ENCODE assay signal across 8 mouse cellular contexts in the genomic region with DNA sequence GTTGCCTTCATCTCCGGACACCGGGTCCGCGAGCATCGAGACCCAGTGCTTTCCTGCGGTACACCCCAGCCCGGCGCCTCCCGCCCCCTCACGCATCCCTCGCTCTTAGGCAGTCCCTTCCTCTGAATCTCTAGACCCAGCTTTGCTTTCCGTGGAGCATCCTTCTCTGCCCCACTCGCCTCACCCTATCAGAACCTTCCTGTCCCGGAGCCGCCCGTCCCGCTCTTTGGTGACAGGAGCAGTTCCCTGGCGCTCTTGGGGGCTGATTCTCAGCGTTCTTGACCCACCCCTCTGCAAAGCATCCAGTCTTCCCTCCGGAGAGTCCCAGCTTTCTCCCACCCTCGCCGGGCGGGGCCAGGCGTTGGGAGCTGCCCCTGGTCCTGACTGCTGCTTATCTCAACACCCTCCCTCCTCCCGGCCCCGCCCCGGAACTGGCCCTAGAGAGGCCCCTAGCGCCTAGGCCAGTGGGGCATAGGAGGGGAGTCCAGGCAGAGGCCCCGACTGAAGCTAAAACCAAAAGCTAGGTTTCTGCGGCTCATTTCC. TPM values are rescaled to one million over a fixed set of nuclear protein-coding genes. Genes with fewer than 3 reads are reported as not detected.
DNase-seq lines count a peak whose midpoint lies in the region; ATAC-seq and TF ChIP-seq lines count a peak whose summit lies in the region.

No protein-coding gene starts in this region.

- no peaks in the 10 kb centered on the region for H3K9me3 ChIP-seq in forebrain, embryonic 10.5 days
- no peaks in the 10 kb centered on the region for H3K9me3 ChIP-seq in heart, postnatal 0 days (replicated peaks; ENCODE audit: control insufficient read depth, low read length)
- no peaks in the 10 kb centered on the region for H3K9me3 ChIP-seq in lung, embryonic 15.5 days

- peak overlapping the region; percentile 88 for H3K4me3 ChIP-seq in forebrain, embryonic 10.5 days
- peak overlapping the region; percentile 62 for H3K4me3 ChIP-seq in heart, postnatal 0 days (ENCODE audit: low read depth, low read length)
- H3K4me3 ChIP-seq in lung, embryonic 15.5 days: peak overlapping the region; percentile 66

- in situ Hi-C loops in Patski (cut with MboI; ENCODE audit: low pct_unique_long_range_greater_than_20kb): loop anchor here (10.0 kb wide), 2 partner anchors 63 to 123 kb away; partner anchors contain the start of gene Rec8

- DNase-seq in Patski (ENCODE audit: low read depth, low spot score): no peak
- peak; percentile 66 for DNase-seq in c-Kit-positive CD71-positive TER-119-negative erythroid progenitor cells, embryonic 14.5 days (ENCODE audit: low read depth)
- DNase-seq in forebrain, embryonic 10.5 days (ENCODE audit: extremely low spot score, low spot score): peak; percentile 82
- DNase-seq in heart, postnatal 0 days (ENCODE audit: low spot score): peak; percentile 46
- peak; percentile 78 to 83 for DNase-seq in kidney, postnatal 4 days
- peak; percentile 31 for DNase-seq in ovary, postnatal 14 days (ENCODE audit: low spot score)
- DNase-seq in yolk sac, embryonic 10.5 days (ENCODE audit: low spot score): peak; percentile 85

- H3K9ac ChIP-seq in heart, postnatal 0 days (replicated peaks; ENCODE audit: low read depth, low read length): peak overlapping the region; percentile 56
- peak overlapping the region; percentile 47 for H3K9ac ChIP-seq in lung, embryonic 15.5 days

- peak overlapping the region; percentile 92 for H3K27ac ChIP-seq in forebrain, embryonic 10.5 days
- H3K27ac ChIP-seq in heart, postnatal 0 days (ENCODE audit: low read depth): no peak overlapping the region
- H3K27ac ChIP-seq in lung, embryonic 15.5 days: peak overlapping the region; percentile 43; the same call in 1 of the 2 replicates

- POLR2A ChIA-PET in Patski (lab: Charles Lee): interaction anchor here (0.5 to 1.7 kb wide), 2 partner anchors 12 to 181 kb away, joined by 3 to 5 read pairs; no protein-coding TSS in a partner anchor

- no peaks in the 10 kb centered on the region for H3K27me3 ChIP-seq in Patski
- H3K27me3 ChIP-seq in forebrain, embryonic 10.5 days (ENCODE audit: poor library complexity, severe bottlenecking): peaks cover 11% of the 10 kb centered on the region; the same call in 1 of the 2 replicates
- peaks cover 4% of the 10 kb centered on the region; the same call in 1 of the 2 replicates for H3K27me3 ChIP-seq in heart, postnatal 0 days (ENCODE audit: control insufficient read depth, insufficient read depth, low read length)
- H3K27me3 ChIP-seq in lung, embryonic 15.5 days: no peaks in the 10 kb centered on the region

- peaks cover 49% of the 10 kb centered on the region for H3K36me3 ChIP-seq in forebrain, embryonic 10.5 days (replicated peaks)
- peaks cover 12% of the 10 kb centered on the region; the same call in 1 of the 2 replicates for H3K36me3 ChIP-seq in heart, postnatal 0 days (replicated peaks; ENCODE audit: control insufficient read depth, insufficient read depth, low read length)
- peaks cover 8% of the 10 kb centered on the region; the same call in 1 of the 2 replicates for H3K36me3 ChIP-seq in lung, embryonic 15.5 days

- TF ChIP-seq CTCF in Patski (IDR thresholded peaks at IDR 0.05): no peak
- TF ChIP-seq CTCF in heart, postnatal 0 days (IDR thresholded peaks at IDR 0.05; ENCODE audit: low read depth): no peak

- under 1% methylated on average over 30 of the region's 30 CpGs for WGBS in forebrain, embryonic 10.5 days
- under 1% methylated on average over 30 of the region's 30 CpGs for WGBS in heart, postnatal 0 days
- under 1% methylated on average over 30 of the region's 30 CpGs for WGBS in lung, embryonic 15.5 days

- no peak for TF ChIP-seq EP300 in heart, postnatal 0 days (IDR thresholded peaks at IDR 0.05; ENCODE audit: low read depth)

- CTCF ChIA-PET in Patski (lab: Charles Lee): interaction anchor here (0.9 to 2.3 kb wide), 3 partner anchors 12 to 63 kb away, joined by 3 to 15 read pairs (median 4); partner anchors contain the start of gene Dhrs4

- H3K4me2 ChIP-seq in heart, postnatal 0 days (ENCODE audit: low read depth, low read length): peak overlapping the region; percentile 91
- H3K4me2 ChIP-seq in lung, embryonic 15.5 days: peak overlapping the region; percentile 94

- H3K4me1 ChIP-seq in forebrain, embryonic 10.5 days: peaks cover 30% of the 10 kb centered on the region
- peaks cover 6% of the 10 kb centered on the region for H3K4me1 ChIP-seq in heart, postnatal 0 days (ENCODE audit: control insufficient read depth, insufficient read depth)
- peaks cover 7% of the 10 kb centered on the region for H3K4me1 ChIP-seq in lung, embryonic 15.5 days

- ATAC-seq in Patski: peak; percentile 49
- peak; percentile 64 for ATAC-seq in heart, postnatal 0 days (ENCODE audit: insufficient read depth, low read depth)
- ATAC-seq in lung, embryonic 15.5 days (ENCODE audit: borderline replicate concordance, extremely low read depth, low FRiP score, low TSS enrichment): peak; percentile 81

RNA-seq across cellular contexts. Expression of gene Carmil3, which starts 0.9 kb away (rescaled TPM):
- 2.6 TPM for polyA plus RNA-seq in Patski (2021)
- 5.1 TPM in 2 replicates for polyA plus RNA-seq in forebrain, embryonic 10.5 days (2016; fragmentation: Nextera tagmentation; extraction: Ambion mirVana)
- 3.4 and 6.1 TPM in 2 replicates for total RNA-seq in heart, postnatal 0 days (2014; rRNA removed; ENCODE audit: low replicate concordance)
- 0.49 and 0.56 TPM in 2 replicates for polyA plus RNA-seq in heart, postnatal 0 days (2015; fragmentation: Nextera tagmentation; extraction: Ambion mirVana)
- polyA plus RNA-seq in lung, embryonic 15.5 days (2015; fragmentation: Nextera tagmentation; extraction: Ambion mirVana): 1.3 and 1.6 TPM in 2 replicates

RNA-seq across cellular contexts. Expression of gene Dhrs4, which starts 12.8 kb away (rescaled TPM):
- polyA plus RNA-seq in Patski (2021): 71.3 TPM
- polyA plus RNA-seq in forebrain, embryonic 10.5 days (2016; fragmentation: Nextera tagmentation; extraction: Ambion mirVana): 67.2 and 71.0 TPM in 2 replicates
- 36.5 and 48.8 TPM in 2 replicates for total RNA-seq in heart, postnatal 0 days (2014; rRNA removed; ENCODE audit: low replicate concordance)
- polyA plus RNA-seq in heart, postnatal 0 days (2015; fragmentation: Nextera tagmentation; extraction: Ambion mirVana): 82.5 and 83.3 TPM in 2 replicates
- 112 and 114 TPM in 2 replicates for polyA plus RNA-seq in lung, embryonic 15.5 days (2015; fragmentation: Nextera tagmentation; extraction: Ambion mirVana)

RNA-seq across cellular contexts. Expression of gene Cpne6, which starts 18.9 kb away (rescaled TPM):
- not detected for polyA plus RNA-seq in Patski (2021)
- 0.05 and 0.14 TPM in 2 replicates for polyA plus RNA-seq in forebrain, embryonic 10.5 days (2016; fragmentation: Nextera tagmentation; extraction: Ambion mirVana)
- total RNA-seq in heart, postnatal 0 days (2014; rRNA removed; ENCODE audit: low replicate concordance): 0.08 TPM in 1 of 2 replicates, not detected in the other
- polyA plus RNA-seq in heart, postnatal 0 days (2015; fragmentation: Nextera tagmentation; extraction: Ambion mirVana): 0.08 and 0.26 TPM in 2 replicates
- 0.11 and 0.23 TPM in 2 replicates for polyA plus RNA-seq in lung, embryonic 15.5 days (2015; fragmentation: Nextera tagmentation; extraction: Ambion mirVana)

RNA-seq across cellular contexts. Expression of gene Nrl, which starts 33.4 kb away (rescaled TPM):
- not detected for polyA plus RNA-seq in Patski (2021)
- polyA plus RNA-seq in forebrain, embryonic 10.5 days (2016; fragmentation: Nextera tagmentation; extraction: Ambion mirVana): not detected in 2 replicates
- total RNA-seq in heart, postnatal 0 days (2014; rRNA removed; ENCODE audit: low replicate concordance): not detected in 2 replicates
- polyA plus RNA-seq in heart, postnatal 0 days (2015; fragmentation: Nextera tagmentation; extraction: Ambion mirVana): not detected in 2 replicates
- not detected in 2 replicates for polyA plus RNA-seq in lung, embryonic 15.5 days (2015; fragmentation: Nextera tagmentation; extraction: Ambion mirVana)

RNA-seq across cellular contexts. Expression of gene Pck2, which starts 48.7 kb away (rescaled TPM):
- 109 TPM for polyA plus RNA-seq in Patski (2021)
- 18.3 and 20.0 TPM in 2 replicates for polyA plus RNA-seq in forebrain, embryonic 10.5 days (2016; fragmentation: Nextera tagmentation; extraction: Ambion mirVana)
- total RNA-seq in heart, postnatal 0 days (2014; rRNA removed; ENCODE audit: low replicate concordance): 48.3 and 85.2 TPM in 2 replicates
- polyA plus RNA-seq in heart, postnatal 0 days (2015; fragmentation: Nextera tagmentation; extraction: Ambion mirVana): 22.6 and 24.2 TPM in 2 replicates
- 66.0 and 67.2 TPM in 2 replicates for polyA plus RNA-seq in lung, embryonic 15.5 days (2015; fragmentation: Nextera tagmentation; extraction: Ambion mirVana)
